Mouse (Mus musculus) kidney, postnatal 10 days (tissue): ENCODE measurements around the gene Ajm1.
A peak's percentile ranks its signal among the peaks of the same experiment; 100 is the strongest.

Source experiments
- DNase-seq: peaks from one replicate; pipeline ENCODE4 v3.0.0; 2021; ENCODE audit warnings: mixed read lengths

Gene Ajm1

GRCm38 (mm10) chr2:25581294-25581864 lies at the start of gene Ajm1:
Gene Ajm1 (minus strand): TSS chr2:25581757.
- peak; percentile 68 for DNase-seq

GRCm38 (mm10) chr2:25628738-25629137 lies 47.2 kb upstream of the Ajm1 start:
- peak; percentile 53 for DNase-seq

GRCm38 (mm10) chr2:25627811-25628210 lies 46.3 kb upstream of the Ajm1 start, which contains the start of gene Fcna:
Gene Fcna (minus strand): TSS chr2:25628030.
- no peak for DNase-seq

GRCm38 (mm10) chr2:25625986-25626385 lies 44.4 kb upstream of the Ajm1 start:
- DNase-seq, result no peak

- peak; percentile 95 for DNase-seq
Observed at GRCm38 (mm10) chr2:25621229-25622200, 40.0 kb upstream of the Ajm1 start, which contains the start of gene Tmem141. Gene Tmem141 (minus strand): TSS chr2:25622005.

GRCm38 (mm10) chr2:25620852-25621228 lies 39.3 kb upstream of the Ajm1 start:
- DNase-seq, result no peak

GRCm38 (mm10) chr2:25620386-25620785 lies 38.8 kb upstream of the Ajm1 start:
- DNase-seq, result no peak

GRCm38 (mm10) chr2:25617578-25617977 lies 36.0 kb upstream of the Ajm1 start, which contains the start of gene Ccdc183:
Gene Ccdc183 (minus strand): TSS chr2:25617678.
- DNase-seq, result no peak

GRCm38 (mm10) chr2:25616398-25616797 lies 34.8 kb upstream of the Ajm1 start:
- DNase-seq, result no peak

- no peak for DNase-seq
Observed at GRCm38 (mm10) chr2:25608671-25609070, 27.1 kb upstream of the Ajm1 start.

- peak; percentile 94 for DNase-seq
Observed at GRCm38 (mm10) chr2:25607761-25608622, 26.4 kb upstream of the Ajm1 start, which contains the start of gene Rabl6. Gene Rabl6 (minus strand): TSS chr2:25608521.

- DNase-seq, result no peak
Observed at GRCm38 (mm10) chr2:25602526-25602925, 21.0 kb upstream of the Ajm1 start.

- DNase-seq, result no peak
Observed at GRCm38 (mm10) chr2:25600037-25600436, 18.5 kb upstream of the Ajm1 start.

GRCm38 (mm10) chr2:25598749-25599148 lies 17.2 kb upstream of the Ajm1 start:
- no peak for DNase-seq

GRCm38 (mm10) chr2:25596765-25597510 lies 15.4 kb upstream of the Ajm1 start:
- no peak for DNase-seq

- DNase-seq, result no peak
Observed at GRCm38 (mm10) chr2:25591863-25592262, 10.3 kb upstream of the Ajm1 start.

GRCm38 (mm10) chr2:25588227-25588907 lies 6.8 kb upstream of the Ajm1 start:
- no peak for DNase-seq

GRCm38 (mm10) chr2:25587290-25587689 lies 5.7 kb upstream of the Ajm1 start:
- DNase-seq, result no peak

GRCm38 (mm10) chr2:25585601-25586000 lies 4.0 kb upstream of the Ajm1 start:
- DNase-seq, result no peak

- DNase-seq, result no peak
Observed at GRCm38 (mm10) chr2:25584856-25585255, 3.3 kb upstream of the Ajm1 start.

- DNase-seq, result no peak
Observed at GRCm38 (mm10) chr2:25584152-25584551, 2.6 kb upstream of the Ajm1 start.
